Mouse (Mus musculus) small intestine, adult 2 months (tissue): ENCODE measurements around the gene Trim66. TPM values are rescaled to one million over a fixed set of nuclear protein-coding genes. Genes with fewer than 3 reads are reported as not detected.

Experiments used
- H3K27ac ChIP-seq: fragments of 200-500 bp; 2 replicates; pipeline ENCODE4 v1.5.1; 2012; ENCODE audit warnings: low read depth, low read length, control low read depth, inconsistent platforms; ENCODE audit not compliant: insufficient read depth
- H3K27me3 ChIP-seq: fragments of 200-500 bp; 2 replicates; pipeline ENCODE4 v1.6.1; 2012; ENCODE audit warnings: mild to moderate bottlenecking, moderate library complexity, low read length, inconsistent platforms; ENCODE audit not compliant: control insufficient read depth, insufficient read depth
- H3K36me3 ChIP-seq: fragments of 200-500 bp; 2 replicates; pipeline ENCODE4 v1.6.1; 2012; ENCODE audit warnings: mild to moderate bottlenecking, low read length, control low read depth, inconsistent platforms; ENCODE audit not compliant: control insufficient read depth, insufficient read depth
- H3K4me1 ChIP-seq: fragments of 200-500 bp; 2 replicates; pipeline ENCODE4 v1.6.1; 2012; ENCODE audit warnings: low read length, inconsistent platforms, mixed read lengths; ENCODE audit not compliant: control insufficient read depth, insufficient read depth, insufficient read length
- H3K4me3 ChIP-seq: fragments of 200-500 bp; 2 replicates; pipeline ENCODE4 v1.5.1; 2012; ENCODE audit warnings: low read depth, mild to moderate bottlenecking, control low read depth, inconsistent platforms, low read length, moderate library complexity
- CTCF ChIP-seq: fragments of 200-500 bp; IDR thresholded peaks from 2 replicates; pipeline ENCODE4 v1.5.1; 2012; ENCODE audit warnings: low read depth, mild to moderate bottlenecking, control low read depth, inconsistent platforms, low read length, moderate library complexity, mixed read lengths; ENCODE audit not compliant: insufficient replicate concordance, insufficient read length; ENCODE audit errors: extremely low read depth
- POLR2A ChIP-seq: fragments of 200-500 bp; IDR thresholded peaks from 2 replicates; pipeline ENCODE4 v1.6.1; 2012; ENCODE audit warnings: low read depth, mild to moderate bottlenecking, control low read depth, inconsistent platforms, low read length, moderate library complexity
- WGBS: fragments of 180-500 bp; shearing (Covaris S2); methylation state at CpG from one replicate; pipeline ENCODE4 v1.1.7; 2018; 5-methylcytosine and 5-hydroxymethylcytosine counted together
- polyA plus RNA-seq: library from polyadenylated mRNA; depleted of rRNA; stranded (reverse); fragments of >200 nt; gene quantifications from 2 replicates; pipeline ENCODE4 v1.2.3, GENCODE M21; 2012

Gene Trim66
- polyA plus RNA-seq, 1 experiment: 0.03 TPM

DNA sequence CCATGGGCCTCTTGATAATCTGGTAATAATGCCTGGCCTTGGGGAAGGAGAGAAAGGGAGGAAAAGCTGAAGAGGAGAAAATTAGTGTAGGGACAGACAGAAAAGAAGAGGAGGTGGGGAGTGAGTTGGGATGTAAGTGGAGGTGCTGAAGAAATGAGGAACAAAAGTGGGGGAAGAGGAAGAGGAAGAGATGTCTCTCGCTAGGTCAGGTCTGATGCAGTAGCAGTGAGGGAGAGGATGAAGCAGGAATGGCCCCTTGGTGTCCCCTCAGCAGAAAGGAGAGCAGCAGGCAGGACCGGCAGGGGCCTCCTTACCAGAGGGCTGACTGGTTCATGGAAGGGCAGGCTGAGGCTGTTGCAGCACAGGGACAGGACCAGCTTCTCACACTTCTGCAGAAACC lies 52.2 kb downstream of the Trim66 start:
- no peak for TF ChIP-seq CTCF
- no peak for TF ChIP-seq POLR2A
- Histone ChIP-seq H3K36me3 (no peaks in the 10 kb centered on the region), H3K4me1 (peaks cover 2% of the 10 kb centered on the region; the same call in 1 of the 2 replicates), H3K27me3 (no peaks in the 10 kb centered on the region), H3K4me3 (no peak overlapping the region), H3K27ac (no peak overlapping the region)
- 87% methylated on average over 2 of the region's 2 CpGs for WGBS

DNA sequence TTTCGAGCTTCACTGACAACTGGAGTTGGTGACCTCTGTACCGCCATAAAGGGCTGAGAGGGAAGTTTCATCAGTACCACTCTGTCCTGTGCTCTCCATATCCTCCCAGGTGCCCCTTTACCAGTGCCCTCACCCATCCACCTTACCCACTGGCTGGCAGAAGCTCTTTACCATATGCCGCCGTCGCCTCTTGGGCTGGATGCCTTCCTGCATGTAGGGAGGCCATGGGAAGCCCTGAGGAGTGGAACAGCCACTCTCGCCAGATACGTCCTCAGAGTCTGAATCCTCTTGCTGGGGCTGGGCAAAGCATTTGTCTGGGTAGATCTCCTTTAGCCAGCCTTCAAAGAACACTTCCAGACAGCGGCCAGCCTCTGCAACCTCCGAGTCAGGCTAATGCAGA lies 53.1 kb downstream of the Trim66 start:
- Histone ChIP-seq H3K27me3 (no peaks in the 10 kb centered on the region), H3K36me3 (no peaks in the 10 kb centered on the region), H3K4me3 (no peak overlapping the region), H3K4me1 (peaks cover 2% of the 10 kb centered on the region; the same call in 1 of the 2 replicates), H3K27ac (no peak overlapping the region)
- no peak for TF ChIP-seq POLR2A
- TF ChIP-seq CTCF: no peak
- 79% methylated on average over 9 of the region's 9 CpGs for WGBS

DNA sequence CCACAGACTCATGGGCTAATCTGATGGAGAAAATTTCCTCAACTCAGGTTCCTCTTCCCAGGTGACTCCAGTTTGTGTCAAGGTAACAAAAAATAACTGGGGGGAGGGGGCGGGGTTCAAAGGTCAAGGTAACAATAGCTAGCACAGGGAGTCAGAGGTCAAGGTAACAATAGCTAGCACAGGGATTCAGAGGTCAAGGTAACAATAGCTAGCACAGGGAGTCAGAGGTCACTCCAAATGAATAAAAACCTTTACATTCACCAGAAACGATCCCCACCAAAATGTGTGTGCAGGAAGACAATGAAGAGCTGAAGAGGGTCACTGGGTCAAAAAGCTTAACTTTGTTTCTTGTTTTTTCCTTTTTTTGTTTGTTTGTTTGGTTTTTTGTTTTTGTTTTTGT lies 59.9 kb downstream of the Trim66 start:
- H3K4me1 ChIP-seq: peaks cover 2% of the 10 kb centered on the region; the same call in 1 of the 2 replicates
- no peak for TF ChIP-seq POLR2A
- TF ChIP-seq CTCF: no peak
- H3K27ac ChIP-seq: no peak overlapping the region
- WGBS: 79% methylated on average over 2 of the region's 2 CpGs
- no peak overlapping the region for H3K4me3 ChIP-seq
- H3K27me3 ChIP-seq: no peaks in the 10 kb centered on the region
- no peaks in the 10 kb centered on the region for H3K36me3 ChIP-seq

DNA sequence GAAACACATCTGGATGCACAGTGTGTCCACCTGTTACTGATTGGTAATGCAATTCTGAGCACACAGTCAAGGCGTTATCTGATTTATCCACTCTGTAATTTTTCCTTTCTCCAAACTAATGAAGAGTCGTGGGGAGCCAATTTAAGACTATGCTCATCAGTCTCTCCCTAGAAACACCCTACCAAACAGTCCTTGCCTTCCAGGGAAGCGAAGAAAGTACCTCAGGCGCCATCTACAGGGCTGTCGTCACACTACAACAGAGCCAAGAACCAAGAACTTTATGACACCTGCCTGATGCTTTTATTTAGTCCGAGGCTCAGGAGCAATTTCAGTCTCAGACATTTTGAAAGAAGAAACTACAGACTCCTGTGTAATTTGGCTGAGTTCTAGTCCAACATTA lies 62.9 kb downstream of the Trim66 start:
- TF ChIP-seq CTCF: peak; percentile 43; the same call in 1 of the 2 replicates
- no peak for TF ChIP-seq POLR2A
- 10% methylated on average over 6 of the region's 6 CpGs for WGBS
- no peaks in the 10 kb centered on the region for H3K36me3 ChIP-seq
- no peaks in the 10 kb centered on the region for H3K4me1 ChIP-seq
- H3K27ac ChIP-seq: no peak overlapping the region
- no peak overlapping the region for H3K4me3 ChIP-seq
- H3K27me3 ChIP-seq: no peaks in the 10 kb centered on the region

DNA sequence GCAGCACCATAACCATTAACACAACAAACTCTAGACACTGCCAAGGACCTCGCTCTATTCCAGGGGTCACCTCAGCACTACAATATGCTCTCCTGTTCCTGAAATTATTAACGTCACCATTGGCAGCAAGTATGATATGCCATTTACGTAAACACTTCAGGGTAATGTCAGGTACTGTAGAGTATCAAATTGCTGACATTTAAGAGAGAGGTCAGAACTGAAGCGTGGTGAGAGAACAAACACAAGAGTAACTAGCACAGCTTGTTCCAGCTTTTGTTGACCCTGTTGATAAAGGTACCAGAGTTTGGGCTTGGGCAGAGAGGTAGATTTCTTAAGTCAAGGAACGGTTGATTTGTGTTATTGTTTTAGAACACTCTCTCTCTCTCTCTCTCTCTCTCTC lies 65.2 kb downstream of the Trim66 start:
- H3K36me3 ChIP-seq: no peaks in the 10 kb centered on the region
- WGBS: 56% methylated on average over 5 of the region's 5 CpGs
- H3K27me3 ChIP-seq: peaks cover 10% of the 10 kb centered on the region; the same call in 1 of the 2 replicates
- H3K4me1 ChIP-seq: peaks cover 6% of the 10 kb centered on the region
- TF ChIP-seq CTCF (no peak), POLR2A (no peak)
- no peak overlapping the region for H3K27ac ChIP-seq
- H3K4me3 ChIP-seq: no peak overlapping the region

DNA sequence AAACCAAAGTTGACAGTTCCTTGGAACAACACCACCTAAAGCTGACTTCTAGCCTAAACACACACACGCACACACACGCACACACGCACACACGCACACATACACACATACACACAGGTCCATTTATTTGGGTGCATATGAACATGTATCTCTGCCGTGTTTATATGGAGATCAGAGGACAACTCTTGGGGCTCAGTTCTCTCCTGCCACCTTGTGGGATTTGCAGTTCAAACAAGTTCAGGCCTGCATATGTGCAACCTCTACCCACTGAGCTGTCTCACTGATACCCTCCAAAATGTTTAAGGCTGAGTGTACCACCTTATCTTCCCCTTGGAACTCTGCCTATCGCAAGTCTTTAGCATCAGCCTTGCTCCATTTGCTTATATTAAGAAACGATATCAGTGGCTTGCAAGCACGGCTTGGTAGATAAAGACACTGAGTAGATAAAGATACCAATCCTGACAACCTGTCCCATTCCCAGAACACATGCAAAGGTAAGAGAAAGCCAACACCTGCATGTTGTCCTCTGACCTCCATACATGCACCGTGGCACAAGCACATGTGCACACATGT lies 67.2 kb downstream of the Trim66 start:
- Histone ChIP-seq H3K27ac (no peak overlapping the region), H3K36me3 (no peaks in the 10 kb centered on the region), H3K27me3 (peaks cover 10% of the 10 kb centered on the region; the same call in 1 of the 2 replicates), H3K4me3 (no peak overlapping the region), H3K4me1 (peaks cover 6% of the 10 kb centered on the region)
- WGBS: 57% methylated on average over 9 of the region's 9 CpGs
- no peak for TF ChIP-seq CTCF
- TF ChIP-seq POLR2A: no peak

DNA sequence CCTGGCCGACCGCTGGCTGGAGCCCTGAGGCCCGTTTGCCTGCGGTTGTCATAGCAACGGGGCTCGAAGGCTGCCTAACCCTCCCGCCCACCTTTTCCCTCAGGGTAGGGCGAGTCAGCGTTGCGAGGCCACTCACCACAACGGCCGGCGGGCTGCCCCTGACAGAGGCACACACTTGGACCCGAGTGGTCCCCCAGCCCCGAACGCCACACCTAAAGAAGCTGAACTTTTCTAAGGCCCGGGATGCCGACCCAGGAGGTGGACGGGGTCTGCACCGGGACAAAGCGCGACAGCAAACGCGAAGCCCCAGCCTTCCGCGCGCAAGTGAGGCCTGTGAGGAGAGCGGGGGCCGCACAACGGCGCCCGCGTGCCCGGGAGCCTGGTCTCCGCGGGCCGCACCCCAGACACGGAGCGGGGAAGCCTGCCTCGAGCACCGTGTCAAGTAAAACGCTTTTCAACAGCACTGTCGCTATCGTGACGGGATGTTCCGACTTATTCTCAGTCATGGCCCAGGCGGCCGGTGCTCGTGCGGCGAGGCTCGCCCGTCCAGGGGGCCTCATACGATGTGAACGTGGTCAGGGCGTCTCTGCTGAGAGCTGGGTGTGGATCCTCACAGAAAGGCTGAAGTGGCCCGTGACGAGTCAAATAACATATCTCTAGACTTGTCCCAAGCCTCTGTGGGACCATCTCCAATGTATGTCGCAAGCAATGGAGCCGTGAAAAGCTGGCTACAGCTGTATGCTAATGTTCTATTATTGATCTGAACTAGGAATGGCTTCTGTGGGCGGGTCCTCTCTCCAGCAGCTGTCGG lies 68.9 kb downstream of the Trim66 start, which contains the start of gene Stk33:
Stk33 (minus strand) TSS at position 301 of the 811 bp plus-strand sequence.
- 2% methylated on average over 62 of the region's 62 CpGs for WGBS
- Histone ChIP-seq H3K36me3 (no peaks in the 10 kb centered on the region), H3K27ac (no peak within 1 kb of the TSS)

More for the DNA sequence above, 68.9 kb downstream of the Trim66 start, which contains the start of gene Stk33:
- peaks cover 6% of the 10 kb centered on the region for H3K4me1 ChIP-seq
- H3K4me3 ChIP-seq: peak within 1 kb of the TSS; percentile 50
- H3K27me3 ChIP-seq: peaks cover 10% of the 10 kb centered on the region; the same call in 1 of the 2 replicates
- TF ChIP-seq CTCF (no peak), POLR2A (no peak)
